Comparison of ENCODE assay signal across 8 mouse cellular contexts in the genomic region with DNA sequence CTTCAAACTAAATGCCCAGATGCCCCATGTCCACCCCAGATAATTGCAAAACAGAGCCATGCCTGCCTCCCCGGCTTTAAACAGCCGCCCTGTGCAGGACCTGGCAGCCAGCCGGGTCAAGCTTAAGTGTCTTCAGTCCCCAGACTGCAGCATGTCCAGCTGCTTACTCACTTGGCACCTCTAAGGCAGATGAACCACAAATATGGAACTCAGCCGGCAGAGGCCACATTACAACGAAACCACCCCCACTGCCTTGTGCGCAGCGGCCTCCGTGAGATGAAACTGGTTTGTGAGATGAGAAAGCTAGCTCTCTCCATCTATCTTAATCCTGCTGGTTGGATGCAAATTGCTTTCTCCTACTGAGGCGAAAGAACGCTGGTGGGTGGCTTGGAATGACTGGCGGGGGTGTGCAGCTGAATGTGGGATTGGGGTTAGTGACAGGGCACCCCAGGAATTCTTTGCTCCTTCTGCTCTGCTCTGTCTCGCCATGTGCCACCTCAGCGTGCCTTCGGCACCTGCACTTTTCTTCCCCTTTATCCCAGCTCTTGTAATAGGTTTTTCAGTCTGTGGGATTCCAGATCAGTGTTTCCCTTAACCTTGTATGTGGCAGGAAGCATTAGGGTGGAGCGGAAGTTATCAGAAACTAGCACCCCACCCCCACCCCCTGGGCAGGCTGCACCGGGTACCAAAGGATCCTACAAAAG. TPM values are rescaled to one million over a fixed set of nuclear protein-coding genes. Genes with fewer than 3 reads are reported as not detected.
DNase-seq lines count a peak whose midpoint lies in the region; ATAC-seq and TF ChIP-seq lines count a peak whose summit lies in the region.

No protein-coding gene starts in this region.

- ATAC-seq in limb, embryonic 14.5 days (ENCODE audit: low FRiP score, low read depth): no peak
- no peak for ATAC-seq in heart, embryonic 13.5 days (ENCODE audit: extremely low read depth, insufficient number of reproducible peaks, low FRiP score, low TSS enrichment)
- peak; percentile 79; the same call in 1 of the 2 replicates for ATAC-seq in lung, embryonic 15.5 days (ENCODE audit: borderline replicate concordance, extremely low read depth, low FRiP score, low TSS enrichment)

- H3K36me3 ChIP-seq in limb, embryonic 14.5 days (ENCODE audit: control insufficient read depth, insufficient read depth, low read length): no peaks in the 10 kb centered on the region
- no peaks in the 10 kb centered on the region for H3K36me3 ChIP-seq in limb, embryonic 10.5 days
- H3K36me3 ChIP-seq in heart, embryonic 13.5 days: no peaks in the 10 kb centered on the region
- no peaks in the 10 kb centered on the region for H3K36me3 ChIP-seq in lung, embryonic 15.5 days

- 44% methylated on average over 16 of the region's 16 CpGs for WGBS in limb, embryonic 14.5 days
- WGBS in limb, embryonic 10.5 days: 52% methylated on average over 16 of the region's 16 CpGs
- 32% methylated on average over 16 of the region's 16 CpGs for WGBS in heart, embryonic 13.5 days
- WGBS in lung, embryonic 15.5 days: 34% methylated on average over 16 of the region's 16 CpGs

- DNase-seq in limb, embryonic 14.5 days (ENCODE audit: low spot score): peak; percentile 39
- no peak for DNase-seq in limb, embryonic 10.5 days (ENCODE audit: low spot score)
- DNase-seq in brain, embryonic 14.5 days (ENCODE audit: low read depth): peak; percentile 50
- DNase-seq in telencephalon, adult 2 months (ENCODE audit: low read depth, low spot score): peak; percentile 60
- DNase-seq in spleen, postnatal 36 days (ENCODE audit: low spot score in 2 of 2): no peak
- no peak for DNase-seq in retina, postnatal 1 day

- no peak for TF ChIP-seq POLR2A in limb, embryonic 14.5 days (IDR thresholded peaks at IDR 0.05; ENCODE audit: borderline replicate concordance, extremely low read depth, insufficient read depth, insufficient read length)
- no peak for TF ChIP-seq POLR2A in brain, embryonic 14.5 days (IDR thresholded peaks at IDR 0.05; ENCODE audit: borderline replicate concordance, extremely low read depth, insufficient read depth, insufficient read length, poor library complexity, severe bottlenecking)

- no peaks in the 10 kb centered on the region for H3K9me3 ChIP-seq in limb, embryonic 14.5 days (ENCODE audit: control insufficient read depth, low read length)
- H3K9me3 ChIP-seq in limb, embryonic 10.5 days (replicated peaks): no peaks in the 10 kb centered on the region
- H3K9me3 ChIP-seq in heart, embryonic 13.5 days: no peaks in the 10 kb centered on the region
- H3K9me3 ChIP-seq in lung, embryonic 15.5 days: no peaks in the 10 kb centered on the region

- no peak overlapping the region for H3K9ac ChIP-seq in limb, embryonic 14.5 days (ENCODE audit: low read depth, low read length, severe bottlenecking)
- H3K9ac ChIP-seq in heart, embryonic 13.5 days: peak overlapping the region; percentile 38; the same call in 1 of the 2 replicates
- no peak overlapping the region for H3K9ac ChIP-seq in lung, embryonic 15.5 days

- H3K4me2 ChIP-seq in limb, embryonic 14.5 days (replicated peaks; ENCODE audit: low read depth, low read length, severe bottlenecking): no peak overlapping the region
- H3K4me2 ChIP-seq in heart, embryonic 13.5 days: peak overlapping the region; percentile 26
- H3K4me2 ChIP-seq in lung, embryonic 15.5 days: no peak overlapping the region

- no peak overlapping the region for H3K4me3 ChIP-seq in limb, embryonic 14.5 days (replicated peaks; ENCODE audit: low read length)
- no peak overlapping the region for H3K4me3 ChIP-seq in limb, embryonic 10.5 days
- no peak overlapping the region for H3K4me3 ChIP-seq in heart, embryonic 13.5 days
- H3K4me3 ChIP-seq in lung, embryonic 15.5 days: no peak overlapping the region

- no peaks in the 10 kb centered on the region for H3K27me3 ChIP-seq in limb, embryonic 14.5 days (ENCODE audit: control insufficient read depth, insufficient read depth, low read length)
- 0 out of 2 replicates have a peak, but pooled peaks cover 4% of the 10 kb centered on the region for H3K27me3 ChIP-seq in limb, embryonic 10.5 days (ENCODE audit: low read depth, poor library complexity, severe bottlenecking)
- no peaks in the 10 kb centered on the region for H3K27me3 ChIP-seq in heart, embryonic 13.5 days (replicated peaks)
- H3K27me3 ChIP-seq in lung, embryonic 15.5 days: no peaks in the 10 kb centered on the region

- H3K4me1 ChIP-seq in limb, embryonic 14.5 days (ENCODE audit: control insufficient read depth, insufficient read depth, low read length): no peaks in the 10 kb centered on the region
- no peaks in the 10 kb centered on the region; the same call in 1 of the 2 replicates for H3K4me1 ChIP-seq in limb, embryonic 10.5 days
- H3K4me1 ChIP-seq in heart, embryonic 13.5 days: peaks cover 7% of the 10 kb centered on the region; the same call in 1 of the 2 replicates
- peaks cover 13% of the 10 kb centered on the region for H3K4me1 ChIP-seq in lung, embryonic 15.5 days

- no peak for TF ChIP-seq CTCF in brain, embryonic 14.5 days (IDR thresholded peaks at IDR 0.05; ENCODE audit: borderline replicate concordance, extremely low read depth, insufficient read depth, insufficient read length)

- H3K27ac ChIP-seq in limb, embryonic 14.5 days (replicated peaks; ENCODE audit: low read depth, low read length): no peak overlapping the region
- H3K27ac ChIP-seq in limb, embryonic 10.5 days: no peak overlapping the region
- H3K27ac ChIP-seq in heart, embryonic 13.5 days (replicated peaks): no peak overlapping the region
- peak overlapping the region; percentile 49; the same call in 1 of the 2 replicates for H3K27ac ChIP-seq in lung, embryonic 15.5 days

RNA-seq across cellular contexts. Expression of gene Mchr1, which starts 29.2 kb away (rescaled TPM):
- polyA plus RNA-seq in limb, embryonic 14.5 days (2012; rRNA removed): 1.6 and 1.7 TPM in 2 replicates
- polyA plus RNA-seq in limb, embryonic 14.5 days (2014; fragmentation: Nextera tagmentation; extraction: Ambion mirVana): 0.93 and 1.2 TPM in 2 replicates
- polyA plus RNA-seq in limb, embryonic 10.5 days (2016; fragmentation: Nextera tagmentation; extraction: Ambion mirVana): 0.25 TPM in 1 of 2 replicates, not detected in the other
- 3.1 and 3.3 TPM in 2 replicates for polyA plus RNA-seq in brain, embryonic 14.5 days (2012; rRNA removed)
- polyA plus RNA-seq in heart, embryonic 13.5 days (2015; fragmentation: Nextera tagmentation; extraction: Ambion mirVana): 0.08 TPM in 1 of 2 replicates, not detected in the other
- polyA plus RNA-seq in lung, embryonic 15.5 days (2015; fragmentation: Nextera tagmentation; extraction: Ambion mirVana): 1.1 TPM in 2 replicates

Comparison
In these comparisons a context has a peak if more than half of its experiments do, and no peak if none do; other contexts are left out.
1. DNase-seq: peak in limb, embryonic 14.5 days (single experiment), brain, embryonic 14.5 days (single experiment) and telencephalon, adult 2 months (single experiment); none in limb, embryonic 10.5 days (single experiment), spleen, postnatal 36 days (0 of 2) and retina, postnatal 1 day (single experiment).